Mouse (Mus musculus): Measurements from ENCODE around the gene A030005L19Rik.
"Not testable (repeated sequence)": the region's sequence is repeated elsewhere in the genome, so short reads cannot be mapped to it uniquely, and the experiment has no call there.

A030005L19Rik gene

DNA sequence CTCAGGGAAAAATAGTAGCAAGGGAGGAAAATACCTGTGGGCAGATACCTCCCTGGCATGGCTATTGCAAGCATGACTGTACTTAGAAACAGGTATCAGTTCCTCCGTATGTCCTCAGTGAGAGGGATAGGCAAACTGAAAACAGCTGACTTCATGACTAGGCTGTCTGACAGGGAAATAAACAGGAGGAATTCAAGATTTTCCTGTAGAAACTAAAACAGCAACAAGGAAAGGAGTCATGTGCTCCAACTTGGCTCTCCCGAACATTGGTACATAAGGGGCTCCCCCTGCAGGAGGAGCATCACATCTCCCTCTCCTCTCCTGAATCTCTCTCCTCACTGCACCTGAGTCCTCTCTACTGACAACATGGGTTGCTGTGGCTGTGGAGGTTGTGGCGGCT, at the start of gene A030005L19Rik:
Gene A030005L19Rik, plus strand, starts transcription at position 301 of the 400 bp plus-strand sequence.
- DNase-seq (ENCODE audit: low read depth, low spot score): no peak

DNA sequence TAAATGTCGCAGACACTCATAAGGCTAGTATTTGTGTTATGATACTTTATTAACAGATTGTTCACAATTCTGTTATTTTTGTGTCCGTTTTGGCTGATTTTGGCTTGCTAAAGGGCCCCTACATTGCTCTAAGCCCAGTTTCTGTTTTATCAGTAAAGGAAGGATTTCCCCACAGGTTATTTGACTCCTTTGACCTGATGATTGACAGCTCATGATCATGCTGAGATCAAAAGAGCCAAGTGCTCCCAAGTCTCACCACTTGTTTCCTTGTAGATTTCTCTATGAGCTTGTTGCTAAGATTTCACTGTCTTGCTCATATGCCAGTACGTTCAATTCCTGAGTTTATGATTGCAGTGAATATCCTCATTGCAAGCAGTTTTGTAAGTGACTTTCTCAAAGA, 42.9 kb upstream of the A030005L19Rik start:
- DNase-seq (ENCODE audit: low read depth, low spot score): no peak

- peak; percentile 69 for DNase-seq (ENCODE audit: low read depth, low spot score)
These were observed 34.0 kb upstream of the A030005L19Rik start for GRCm38 (mm10) chr1:82879172-82879571.

DNA sequence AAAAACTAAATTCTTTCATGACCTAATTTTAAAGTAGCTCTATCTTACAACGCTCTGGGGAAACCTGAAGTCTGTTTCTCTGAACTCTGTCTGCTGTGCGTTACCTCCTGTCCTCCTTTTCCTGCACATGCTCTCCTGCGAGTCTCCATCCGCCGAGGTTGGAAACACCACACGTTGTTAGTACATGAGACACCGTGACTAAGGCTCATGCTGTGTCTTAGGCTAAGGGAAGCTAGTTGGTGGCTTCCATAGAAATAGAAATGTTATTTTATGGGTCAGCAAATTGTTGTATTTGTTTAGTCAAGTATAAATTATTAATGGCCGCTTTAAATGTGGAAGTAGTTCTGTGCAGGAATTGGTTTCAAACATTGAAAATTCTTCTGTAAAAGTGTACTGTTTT, 32.9 kb upstream of the A030005L19Rik start:
- no peak for DNase-seq (ENCODE audit: low read depth, low spot score)

- no peak for DNase-seq (ENCODE audit: low read depth, low spot score)
These were observed 19.9 kb upstream of the A030005L19Rik start for GRCm38 (mm10) chr1:82893269-82893668.

- no peak for DNase-seq (ENCODE audit: low read depth, low spot score)
These were observed 12.6 kb upstream of the A030005L19Rik start for GRCm38 (mm10) chr1:82900567-82900966.

DNA sequence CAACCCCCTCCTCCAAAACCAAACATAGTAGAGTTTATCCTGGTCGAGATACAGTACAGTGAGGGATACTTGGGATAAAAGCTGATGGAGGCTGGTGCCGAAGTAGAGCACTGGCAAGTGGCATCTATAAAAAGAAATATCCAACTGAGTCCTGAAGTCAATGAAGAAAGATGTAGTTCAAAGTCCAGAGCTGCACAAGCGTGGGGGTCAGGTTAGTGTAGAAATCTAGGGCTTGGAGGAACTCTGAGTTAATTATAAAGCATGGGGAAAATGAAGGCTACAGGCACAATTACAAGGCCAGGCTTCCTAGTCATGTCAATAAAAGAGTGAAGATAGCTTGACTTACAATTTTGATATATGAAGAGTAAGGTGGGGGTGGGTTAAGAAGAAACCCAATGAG, 11.9 kb upstream of the A030005L19Rik start:
- DNase-seq (ENCODE audit: low read depth, low spot score): no peak

DNA sequence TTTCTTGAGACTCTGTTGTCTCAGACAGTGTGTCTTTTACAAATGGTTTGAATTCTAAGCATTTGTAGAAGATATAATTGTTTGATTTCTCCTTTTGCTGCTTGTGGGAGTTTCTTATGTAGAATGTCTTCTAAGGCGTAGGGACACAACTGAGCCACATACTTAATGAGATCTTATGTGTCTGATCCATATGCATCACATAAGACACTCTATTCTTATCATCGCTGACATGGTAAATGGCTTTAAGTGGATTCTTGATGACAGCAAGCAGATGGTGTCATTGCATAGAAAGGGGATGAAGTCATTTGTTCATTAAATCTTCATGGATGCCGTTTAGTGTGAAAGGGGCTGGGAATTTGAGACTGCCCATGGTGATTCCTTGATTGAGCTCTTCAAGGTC, 7.2 kb upstream of the A030005L19Rik start:
- DNase-seq (ENCODE audit: low read depth, low spot score): no peak

DNA sequence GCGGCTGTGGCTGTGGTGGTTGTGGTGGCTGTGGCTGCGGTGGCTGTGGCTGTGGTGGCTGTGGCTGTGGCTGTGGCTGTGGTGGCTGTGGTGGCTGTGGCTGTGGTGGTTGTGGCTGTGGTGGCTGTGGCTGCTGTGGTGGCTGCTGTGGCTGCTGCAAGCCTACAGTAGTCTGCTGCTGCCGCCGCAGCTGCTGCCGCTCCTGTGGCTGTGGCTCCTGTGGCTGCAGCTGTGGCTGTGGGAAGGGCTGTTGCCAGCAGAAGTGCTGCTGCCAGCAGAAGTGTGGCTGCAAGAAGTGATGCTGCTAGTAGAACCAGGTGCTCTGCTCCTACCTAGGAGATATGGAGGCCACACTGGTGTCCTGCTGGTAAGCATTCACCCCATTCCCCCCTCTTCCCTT, 309 bp downstream of the A030005L19Rik start:
- DNase-seq (ENCODE audit: low read depth, low spot score): not testable (repeated sequence)

DNA sequence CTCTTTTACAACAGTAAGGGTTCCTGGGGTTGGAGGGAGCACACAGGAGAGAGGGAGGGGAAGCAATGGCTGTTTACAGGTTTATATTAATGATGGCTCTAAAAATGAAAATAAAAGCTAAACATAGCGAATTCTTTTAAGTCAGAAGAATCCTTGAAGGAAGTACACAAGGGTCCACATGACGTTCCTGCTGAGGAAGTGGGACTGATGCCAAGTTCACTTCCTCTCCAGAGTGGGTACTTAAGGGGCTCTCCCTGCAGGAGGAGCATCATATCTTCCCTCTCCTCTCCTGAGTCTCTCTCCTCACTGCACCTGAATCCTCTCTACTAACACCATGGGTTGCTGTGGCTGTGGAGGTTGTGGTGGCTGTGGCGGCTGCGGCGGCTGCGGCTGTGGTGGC, 11.5 kb downstream of the A030005L19Rik start, which contains the start of gene A030014E15Rik:
Gene A030014E15Rik, plus strand, starts transcription at position 268 of the 400 bp plus-strand sequence.
- no peak for DNase-seq (ENCODE audit: low read depth, low spot score)

DNA sequence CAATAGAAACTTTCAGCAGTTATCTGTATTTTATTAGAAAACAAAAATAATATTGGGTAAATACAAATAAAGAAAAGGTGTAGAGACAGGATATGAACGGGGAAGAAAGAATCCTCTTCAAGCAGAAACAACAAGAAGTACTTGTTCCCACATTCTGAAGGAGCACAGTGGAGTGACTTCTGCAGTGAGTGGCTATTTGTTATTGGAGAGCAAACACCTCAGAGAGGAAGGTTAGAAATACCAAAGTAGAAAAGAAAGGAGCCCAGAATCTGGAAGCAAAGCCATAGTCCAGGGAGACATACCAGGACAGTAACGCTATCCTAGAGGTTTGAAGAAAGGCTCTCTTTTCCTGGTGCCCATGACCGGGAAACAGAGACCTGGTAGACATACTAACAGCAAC, 17.4 kb downstream of the A030005L19Rik start:
- not testable (repeated sequence) for DNase-seq (ENCODE audit: low read depth, low spot score)

GRCm38 (mm10) chr1:82931326-82931725, 18.2 kb downstream of the A030005L19Rik start, which contains the start of gene Gm6217:
Gene Gm6217 (minus strand): TSS chr1:82931399.
- not testable (repeated sequence) for DNase-seq (ENCODE audit: low read depth, low spot score)

DNA sequence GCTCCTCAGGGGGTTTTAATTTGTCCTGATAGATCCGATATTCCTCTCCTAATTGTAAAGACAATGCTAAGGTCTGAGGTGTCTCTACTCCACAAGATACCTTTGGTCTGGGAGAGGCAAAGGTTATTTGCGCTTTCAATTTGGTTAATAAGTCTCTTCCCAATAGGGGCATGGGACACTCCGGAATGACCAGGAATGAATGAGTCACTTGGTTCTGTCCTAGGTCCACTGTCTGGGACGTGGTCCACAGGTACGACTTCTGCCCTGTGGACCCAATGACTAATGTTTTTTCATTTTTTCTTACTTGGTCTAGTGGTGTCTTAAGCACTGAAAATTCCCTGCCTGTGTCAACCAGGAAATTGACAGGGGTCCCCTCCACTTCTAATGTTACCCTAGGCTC, 25.5 kb downstream of the A030005L19Rik start:
- DNase-seq (ENCODE audit: low read depth, low spot score): no peak

DNA sequence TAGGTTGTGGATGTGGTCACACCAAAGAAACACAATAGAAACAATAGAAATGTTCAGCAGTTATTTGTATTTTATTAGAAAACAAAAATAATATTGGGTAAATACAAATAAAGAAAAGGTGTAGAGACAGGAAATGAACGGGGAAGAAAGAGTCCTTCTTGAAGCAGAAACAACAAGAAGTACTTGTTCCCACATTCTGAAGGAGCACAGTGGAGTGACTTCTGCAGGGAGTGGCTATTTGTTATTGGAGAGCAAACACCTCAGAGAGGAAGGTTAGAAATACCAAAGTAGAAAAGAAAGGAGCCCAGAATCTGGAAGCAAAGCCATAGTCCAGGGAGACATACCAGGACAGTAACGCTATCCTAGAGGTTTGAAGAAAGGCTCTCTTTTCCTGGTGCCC, 29.4 kb downstream of the A030005L19Rik start:
- not testable (repeated sequence) for DNase-seq (ENCODE audit: low read depth, low spot score)

DNA sequence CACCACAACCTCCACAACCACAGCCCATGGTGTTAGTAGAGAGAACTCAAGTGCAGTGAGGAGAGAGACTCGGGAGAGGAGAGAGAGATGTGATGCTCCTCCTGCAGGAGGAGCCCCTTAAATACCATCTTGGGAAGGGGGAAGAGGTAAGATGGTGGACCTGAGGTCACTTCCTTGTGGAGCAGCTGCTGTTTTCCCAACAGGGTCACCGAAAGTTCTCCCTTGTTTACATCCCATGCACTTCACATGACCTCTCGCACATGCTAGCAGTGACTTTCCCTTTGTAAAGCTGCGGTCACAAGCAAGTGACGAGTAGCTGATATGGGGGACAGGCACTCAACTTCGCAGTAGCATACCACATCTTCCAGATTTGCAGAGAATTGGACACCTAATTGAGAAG, 30.2 kb downstream of the A030005L19Rik start, which contains the start of gene A030003K21Rik:
Gene A030003K21Rik, minus strand, starts transcription at position 94 of the 400 bp plus-strand sequence.
- not testable (repeated sequence) for DNase-seq (ENCODE audit: low read depth, low spot score)

DNA sequence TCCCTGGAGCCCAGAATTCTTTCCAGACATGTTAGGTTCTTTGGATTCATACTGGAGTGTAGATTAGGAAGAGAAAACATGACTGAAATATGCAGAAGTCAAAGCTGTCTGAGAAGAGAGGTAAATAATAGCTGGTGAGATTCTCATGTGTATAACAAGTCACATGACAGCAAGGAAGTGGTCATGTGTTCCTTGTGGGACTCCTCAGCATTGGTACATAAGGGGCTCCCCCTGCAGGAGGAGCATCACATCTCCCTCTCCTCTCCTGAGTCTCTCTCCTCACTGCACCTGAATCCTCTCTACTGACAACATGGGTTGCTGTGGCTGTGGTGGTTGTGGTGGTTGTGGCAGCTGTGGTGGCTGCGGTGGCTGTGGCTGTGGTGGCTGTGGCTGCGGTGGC, 32.9 kb downstream of the A030005L19Rik start:
- DNase-seq (ENCODE audit: low read depth, low spot score): not testable (repeated sequence)

DNA sequence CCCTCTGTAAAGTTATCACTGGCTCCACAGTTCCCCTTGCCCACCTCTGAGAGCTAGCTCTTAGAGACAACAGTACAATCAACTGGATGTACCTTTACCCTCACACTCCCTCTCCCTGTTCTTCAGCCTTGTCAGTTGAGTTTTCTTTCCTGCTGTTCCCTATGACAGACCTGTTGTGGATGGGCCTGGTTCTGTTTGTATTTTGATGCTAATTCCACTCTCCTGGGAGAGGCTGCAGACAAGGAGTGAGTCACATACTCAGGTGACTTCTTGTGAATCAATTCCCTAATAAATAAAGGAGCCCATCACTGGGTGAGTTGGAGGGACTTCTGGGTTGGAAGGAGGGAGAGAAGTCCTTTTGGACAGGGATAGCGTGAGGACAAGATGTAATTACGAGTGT, 35.5 kb downstream of the A030005L19Rik start:
- no peak for DNase-seq (ENCODE audit: low read depth, low spot score)

- not testable (repeated sequence) for DNase-seq (ENCODE audit: low read depth, low spot score)
These were observed 42.8 kb downstream of the A030005L19Rik start, which contains the start of gene Gm7544 for GRCm38 (mm10) chr1:82955913-82956312. Gene Gm7544 (minus strand): TSS chr1:82956013.

DNA sequence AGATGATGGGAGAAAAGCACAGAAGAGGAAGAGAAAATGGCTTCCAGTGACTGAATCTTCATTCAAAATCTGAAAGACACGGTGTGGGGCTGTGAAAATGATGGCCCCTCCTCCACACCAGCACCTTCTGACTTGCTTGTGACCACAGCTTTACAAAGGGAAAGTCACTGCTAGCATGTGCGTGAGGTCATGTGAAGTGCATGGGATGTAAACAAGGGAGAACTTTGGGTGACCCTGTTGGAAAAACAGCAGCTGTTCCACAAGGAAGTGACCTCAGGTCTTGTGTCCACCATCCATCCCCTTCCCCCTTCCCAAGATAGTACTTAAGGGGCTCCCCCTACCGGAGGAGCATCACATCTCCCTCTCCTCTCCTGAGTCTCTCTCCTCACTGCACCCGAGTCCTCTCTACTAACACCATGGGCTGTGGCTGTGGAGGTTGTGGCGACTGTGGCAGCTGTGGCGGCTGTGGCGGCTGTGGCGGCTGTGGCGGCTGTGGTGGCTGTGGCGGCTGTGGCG, 46.8 kb downstream of the A030005L19Rik start, which contains the start of gene Gm47955:
Gene Gm47955, plus strand, starts transcription at position 417 of the 516 bp plus-strand sequence.
- DNase-seq (ENCODE audit: low read depth, low spot score): no peak

Data from A20 (cell line).